Mouse (Mus musculus) erythroblast, embryonic 14.5 days (primary cell): ENCODE data around the gene Olfr380.

Experiments
- GATA1 ChIP-seq: IDR thresholded peaks from 2 replicates; pipeline ENCODE4 v1.6.1; 2012; ENCODE audit warnings: low read length, inconsistent platforms, mixed read lengths
- TAL1 ChIP-seq: IDR thresholded peaks from 3 replicates; pipeline ENCODE4 v1.6.1; 2012; ENCODE audit warnings: low read length, inconsistent platforms, mixed read lengths

DNA sequence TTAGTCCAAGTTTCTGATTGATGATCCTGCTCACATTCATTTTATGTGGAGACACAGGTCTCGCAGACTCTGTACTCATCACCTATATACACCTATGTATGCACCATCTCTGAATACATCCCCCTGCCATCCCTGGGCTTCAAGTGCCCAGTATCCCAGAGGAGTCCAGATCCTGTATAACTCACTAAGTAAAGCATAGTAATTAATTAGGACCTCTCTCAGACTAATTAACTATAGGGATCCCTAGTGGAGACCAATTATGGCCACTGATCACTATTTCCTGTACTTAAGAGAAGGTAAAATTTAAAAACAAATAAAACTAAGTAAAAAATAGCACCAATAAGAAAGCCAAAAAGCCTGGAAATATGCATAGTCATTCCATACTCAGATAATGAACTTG is at the start of gene Olfr380:
- TF ChIP-seq TAL1 (no peak), GATA1 (no peak)
